Mouse (Mus musculus) liver, embryonic 14.5 days (tissue): ENCODE results near the gene Nelfa. TPM values are rescaled to one million over a fixed set of nuclear protein-coding genes. Genes with fewer than 3 reads are reported as not detected.
A peak's percentile ranks its signal among the peaks of the same experiment; 100 is the strongest.

ENCODE experiments used
- ATAC-seq: fragments of 200-750 bp; cut with Nextera tagmentation; 2 replicates; pipeline ENCODE4 v1.8.0; 2017; ENCODE audit warnings: moderate number of reproducible peaks, mild to moderate bottlenecking, moderate library complexity; ENCODE audit not compliant: insufficient read depth
- DNase-seq, 3 experiments: peaks; one replicate each; pipeline ENCODE4 v3.0.0-alpha.2; 2012 to 2013; ENCODE audit warnings: low read depth in 3 of 3, low spot score in 3 of 3
- H3K27ac ChIP-seq: fragments of 300-500 bp; sonication (generic); 2 replicates; pipeline ENCODE4 v1.5.1; 2014; ENCODE audit warnings: moderate library complexity, mild to moderate bottlenecking, control low read depth, inconsistent platforms
- H3K27me3 ChIP-seq: fragments of 300-500 bp; sonication (generic); 2 replicates; pipeline ENCODE4 v1.6.1; 2014; ENCODE audit warnings: mild to moderate bottlenecking, low read length, moderate library complexity; ENCODE audit not compliant: control insufficient read depth, insufficient read depth
- H3K36me3 ChIP-seq: fragments of 300-500 bp; sonication (generic); replicated peaks from 2 replicates; pipeline ENCODE4 v1.6.1; 2014; ENCODE audit warnings: low read depth; ENCODE audit not compliant: control insufficient read depth, insufficient read depth
- H3K4me1 ChIP-seq, 2 experiments: fragments of 200-500 bp in 1 of 2; fragments of 300-500 bp in 1 of 2; sonication (generic) in 1 of 2; replicated peaks; 2 replicates each; pipeline ENCODE4 v1.6.1; 2012 to 2014; ENCODE audit warnings: antibody characterized with exemption in 1 of 2, inconsistent platforms in 1 of 2, low read length in 1 of 2; ENCODE audit not compliant: control insufficient read depth in 2 of 2, insufficient read depth in 2 of 2
- H3K4me2 ChIP-seq: fragments of 300-500 bp; sonication (generic); 2 replicates; pipeline ENCODE4 v1.6.1; 2014; ENCODE audit warnings: low read depth, mild to moderate bottlenecking, control low read depth, moderate library complexity
- H3K4me3 ChIP-seq, 2 experiments: fragments of 200-500 bp in 1 of 2; fragments of 300-500 bp in 1 of 2; sonication (generic) in 1 of 2; 2 replicates each; pipeline ENCODE4 v1.5.1; 2012 to 2014; ENCODE audit warnings: low read depth in 2 of 2, low read length in 2 of 2, mild to moderate bottlenecking in 2 of 2, control low read depth in 1 of 2, inconsistent platforms in 1 of 2, moderate library complexity in 1 of 2; ENCODE audit not compliant: insufficient read depth in 1 of 2
- H3K9ac ChIP-seq: fragments of 300-500 bp; sonication (generic); replicated peaks from 2 replicates; pipeline ENCODE4 v1.6.1; 2014; ENCODE audit warnings: mild to moderate bottlenecking, control low read depth, moderate library complexity
- H3K9me3 ChIP-seq: fragments of 300-500 bp; sonication (generic); 2 replicates; pipeline ENCODE4 v1.6.1; 2016; ENCODE audit warnings: low read length, mixed read lengths; ENCODE audit not compliant: control insufficient read depth
- CTCF ChIP-seq: IDR thresholded peaks from 2 replicates; pipeline ENCODE4 v1.5.1; 2016; ENCODE audit warnings: antibody characterized with exemption, low read depth, control low read depth
- EP300 ChIP-seq: IDR thresholded peaks from 2 replicates; pipeline ENCODE4 v1.6.1; 2016; ENCODE audit warnings: antibody characterized with exemption, low read depth
- WGBS: fragments of 180-500 bp; shearing (Covaris S2); extraction: QIAGEN DNeasy Blood & Tissue Kit; methylation state at CpG from one replicate; pipeline ENCODE4 v1.1.7; 2014; ENCODE audit not compliant: insufficient replicate concordance; 5-methylcytosine and 5-hydroxymethylcytosine counted together
- microRNA-seq: library from miRNA; unstranded; fragments of <30 nt; microRNA quantifications from one replicate; pipeline ENCODE4, GENCODE M21; 2016
- polyA plus RNA-seq, 2 experiments: library from polyadenylated mRNA; depleted of rRNA in 1 of 2; stranded (reverse) in 1 of 2; unstranded in 1 of 2; fragments of >200 nt; fragmentation: Nextera tagmentation in 1 of 2; extraction: Ambion mirVana in 1 of 2; gene quantifications; 2 replicates each; pipeline versions ENCODE4 v1.2.1 to v1.2.3; 2012 to 2014

Gene Nelfa
- polyA plus RNA-seq, 2 experiments: 21.3 to 22.6 TPM

DNA sequence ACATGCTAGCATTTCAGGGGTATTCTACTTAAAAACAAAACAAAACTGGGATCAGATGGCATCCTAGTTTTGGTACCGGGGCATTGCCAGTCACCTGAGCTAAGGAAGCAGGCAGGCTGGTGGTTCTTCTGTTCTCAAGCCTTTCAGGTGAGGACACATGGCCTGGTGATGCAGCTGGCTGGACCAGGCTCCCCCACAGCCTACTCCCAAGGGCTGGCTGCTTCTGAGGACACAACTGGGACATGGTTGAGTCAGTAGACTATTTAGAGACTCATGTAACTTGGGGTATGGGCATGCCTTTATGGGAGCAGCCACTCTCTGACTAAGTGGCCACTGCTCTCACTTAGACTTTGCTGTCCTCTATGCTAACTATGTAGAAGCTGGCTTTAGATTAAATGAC lies 60.7 kb downstream of the Nelfa start:
- H3K27me3 ChIP-seq: no peaks in the 10 kb centered on the region
- H3K36me3 ChIP-seq: peaks cover 70% of the 10 kb centered on the region
- no peak overlapping the region for H3K4me3 ChIP-seq
- TF ChIP-seq EP300 (no peak), CTCF (no peak)
- no peaks in the 10 kb centered on the region for H3K9me3 ChIP-seq
- DNase-seq (no peak), ATAC-seq (no peak)
- H3K9ac ChIP-seq: no peak overlapping the region
- no peaks in the 10 kb centered on the region for H3K4me1 ChIP-seq
- WGBS: 86% methylated on average over 1 of the region's 1 CpGs
- H3K4me2 ChIP-seq: no peak overlapping the region
- H3K27ac ChIP-seq: no peak overlapping the region

DNA sequence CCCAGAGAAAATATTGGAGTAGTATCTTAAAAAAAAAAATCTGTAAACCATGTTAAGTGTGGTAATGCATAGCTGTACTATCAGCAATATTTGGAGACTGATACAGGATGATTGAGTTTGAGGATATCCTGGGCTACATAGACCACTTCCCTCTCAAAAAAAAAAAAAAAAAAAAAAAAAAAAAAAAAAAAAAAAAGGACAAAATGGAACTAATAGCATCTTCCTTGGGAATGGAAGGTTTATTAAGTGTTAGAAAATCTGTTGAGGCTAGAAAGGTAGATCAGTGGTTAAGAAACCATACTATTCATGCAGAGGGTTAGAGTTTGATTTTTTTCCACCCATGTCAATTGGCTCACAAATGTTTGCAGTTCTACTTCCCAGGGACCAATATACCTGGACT lies 78.5 kb downstream of the Nelfa start:
- Histone ChIP-seq H3K9ac (no peak overlapping the region), H3K4me3 (no peak overlapping the region), H3K27ac (no peak overlapping the region), H3K4me1 (no peaks in the 10 kb centered on the region), H3K27me3 (no peaks in the 10 kb centered on the region), H3K9me3 (no peaks in the 10 kb centered on the region; the same call in 1 of the 2 replicates), H3K4me2 (no peak overlapping the region), H3K36me3 (peaks cover 74% of the 10 kb centered on the region)
- no peak for ATAC-seq
- TF ChIP-seq EP300: no peak
- no peak for TF ChIP-seq CTCF
- no peak for DNase-seq

DNA sequence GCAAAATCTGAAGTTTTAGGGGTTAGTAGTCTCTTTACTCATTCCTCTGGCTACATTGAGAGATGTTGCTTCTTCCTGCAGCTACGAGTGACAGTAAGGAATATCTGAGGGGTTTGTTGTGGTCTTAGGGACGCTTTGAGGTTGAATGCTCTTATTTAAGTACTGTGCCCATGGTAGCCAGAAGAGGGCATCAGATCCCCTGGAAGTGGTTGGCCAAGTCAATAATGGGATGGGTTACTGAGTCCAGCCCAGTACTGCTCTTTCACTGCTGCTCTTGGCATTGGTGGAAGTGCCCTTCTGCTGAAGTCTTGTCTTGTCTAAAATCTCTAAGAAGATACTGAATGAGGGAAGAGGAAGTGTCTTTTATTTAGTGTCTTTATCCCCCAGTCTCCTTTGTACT lies 82.2 kb downstream of the Nelfa start:
- DNase-seq: no peak
- Histone ChIP-seq H3K9ac (no peak overlapping the region), H3K9me3 (no peaks in the 10 kb centered on the region), H3K4me3 (no peak overlapping the region), H3K4me1 (no peaks in the 10 kb centered on the region), H3K4me2 (no peak overlapping the region), H3K27me3 (no peaks in the 10 kb centered on the region), H3K27ac (no peak overlapping the region), H3K36me3 (peaks cover 52% of the 10 kb centered on the region)
- WGBS: 70% methylated on average over 2 of the region's 2 CpGs
- ATAC-seq: no peak
- TF ChIP-seq EP300 (no peak), CTCF (peak; percentile 28)

DNA sequence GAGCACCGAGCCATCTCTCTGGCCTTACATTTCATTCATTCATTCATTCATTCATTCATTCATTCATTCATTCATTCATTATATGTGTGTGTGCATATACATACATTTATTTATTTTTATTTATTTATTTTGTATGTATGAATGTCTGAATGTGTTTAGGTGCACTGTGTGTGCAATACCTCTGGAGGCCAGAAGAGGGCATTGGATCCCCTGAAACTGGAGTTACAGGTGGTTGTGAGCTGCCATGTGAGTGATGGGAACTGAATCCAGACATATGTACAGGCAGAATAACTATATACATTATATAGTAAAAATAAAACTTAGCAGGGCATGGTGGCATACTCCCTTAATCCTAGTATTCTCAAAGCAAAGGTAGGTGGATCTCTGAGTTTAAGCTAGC lies 83.1 kb downstream of the Nelfa start:
- Histone ChIP-seq H3K9ac (no peak overlapping the region), H3K4me3 (no peak overlapping the region), H3K4me1 (no peaks in the 10 kb centered on the region), H3K27me3 (no peaks in the 10 kb centered on the region), H3K27ac (no peak overlapping the region), H3K9me3 (no peaks in the 10 kb centered on the region), H3K36me3 (peaks cover 43% of the 10 kb centered on the region), H3K4me2 (no peak overlapping the region)
- no peak for TF ChIP-seq EP300
- peak; percentile 52 for TF ChIP-seq CTCF
- 85% methylated on average over 1 of the region's 1 CpGs for WGBS
- DNase-seq (no peak), ATAC-seq (no peak)

DNA sequence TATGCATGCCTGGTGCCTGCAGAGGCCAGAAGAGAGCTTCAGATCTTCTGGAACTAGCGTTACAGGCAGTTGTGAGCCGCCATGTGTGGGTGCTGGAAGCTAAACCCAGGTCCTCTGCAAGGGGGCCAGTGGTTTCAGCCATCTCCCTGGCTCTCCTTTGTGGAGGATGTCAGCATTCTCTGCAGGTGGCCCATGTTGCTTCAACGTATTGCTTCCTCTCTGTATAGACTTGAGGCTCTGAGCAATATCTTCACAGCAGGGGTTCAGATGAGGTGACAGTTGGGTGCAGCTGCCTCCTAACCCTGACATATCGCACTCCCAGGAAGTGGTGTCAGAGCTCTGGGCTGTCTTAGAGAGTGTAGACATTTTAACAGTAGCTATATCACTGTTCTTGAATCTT lies 84.7 kb downstream of the Nelfa start:
- H3K27ac ChIP-seq: no peak overlapping the region
- 84% methylated on average over 4 of the region's 4 CpGs for WGBS
- no peak overlapping the region for H3K4me2 ChIP-seq
- peaks cover 30% of the 10 kb centered on the region for H3K36me3 ChIP-seq
- ATAC-seq (no peak), DNase-seq (no peak)
- no peak overlapping the region for H3K9ac ChIP-seq
- no peak overlapping the region for H3K4me3 ChIP-seq
- no peak for TF ChIP-seq EP300
- no peak for TF ChIP-seq CTCF
- H3K4me1 ChIP-seq: no peaks in the 10 kb centered on the region
- H3K9me3 ChIP-seq: no peaks in the 10 kb centered on the region
- no peaks in the 10 kb centered on the region for H3K27me3 ChIP-seq

Small RNA genes lying within 50 kb of the gene (microRNA-seq; reads per million reads assigned to microRNA genes)
- gene Mir7024: not detected

Other genes with a start within 250 kb of the Nelfa start
- 3.9 and 4.5 TPM in 2 replicates for gene Fgfr3, start 214.7 kb downstream of the Nelfa start, polyA plus RNA-seq (2012; rRNA removed)
- 1.2 and 1.8 TPM in 2 replicates for gene Fgfr3, start 214.7 kb downstream of the Nelfa start, polyA plus RNA-seq (2014; fragmentation: Nextera tagmentation; extraction: Ambion mirVana)
- gene Letm1, start 153.6 kb downstream of the Nelfa start, polyA plus RNA-seq (2012; rRNA removed): 7.9 TPM in 2 replicates
- 13.4 and 18.4 TPM in 2 replicates for gene Letm1, start 153.6 kb downstream of the Nelfa start, polyA plus RNA-seq (2014; fragmentation: Nextera tagmentation; extraction: Ambion mirVana)
- 14.2 and 26.7 TPM in 2 replicates for gene Nsd2, start 115.7 kb downstream of the Nelfa start, polyA plus RNA-seq (2012; rRNA removed)
- gene Nsd2, start 115.7 kb downstream of the Nelfa start, polyA plus RNA-seq (2014; fragmentation: Nextera tagmentation; extraction: Ambion mirVana): 27.8 and 30.1 TPM in 2 replicates
- 2.6 and 3.4 TPM in 2 replicates for gene Gm1673, start 47.0 kb upstream of the Nelfa start, polyA plus RNA-seq (2012; rRNA removed)
- 1.7 and 2.7 TPM in 2 replicates for gene Gm1673, start 47.0 kb upstream of the Nelfa start, polyA plus RNA-seq (2014; fragmentation: Nextera tagmentation; extraction: Ambion mirVana)
- 0.15 and 0.17 TPM in 2 replicates for gene Nat8l, start 59.6 kb upstream of the Nelfa start, polyA plus RNA-seq (2012; rRNA removed)
- 0.04 and 0.05 TPM in 2 replicates for gene Nat8l, start 59.6 kb upstream of the Nelfa start, polyA plus RNA-seq (2014; fragmentation: Nextera tagmentation; extraction: Ambion mirVana)
- gene Poln, start 233.0 kb upstream of the Nelfa start, polyA plus RNA-seq (2012; rRNA removed): 0.24 and 0.32 TPM in 2 replicates
- gene Poln, start 233.0 kb upstream of the Nelfa start, polyA plus RNA-seq (2014; fragmentation: Nextera tagmentation; extraction: Ambion mirVana): 0.42 and 0.57 TPM in 2 replicates
- 3.9 and 9.3 TPM in 2 replicates for gene Haus3, start 233.1 kb upstream of the Nelfa start, polyA plus RNA-seq (2012; rRNA removed)
- gene Haus3, start 233.1 kb upstream of the Nelfa start, polyA plus RNA-seq (2014; fragmentation: Nextera tagmentation; extraction: Ambion mirVana): 21.7 and 21.8 TPM in 2 replicates